Mouse (Mus musculus) left cerebral cortex, postnatal 36 days (tissue): ENCODE results near the gene Shkbp1. TPM values are rescaled to one million over a fixed set of nuclear protein-coding genes. Genes with fewer than 3 reads are reported as not detected.

Experiments used
- DNase-seq, 2 experiments: peaks; one replicate each; pipeline ENCODE4 v3.0.0; 2021 to 2022; ENCODE audit warnings: low spot score in 2 of 2, mixed read lengths in 1 of 2
- intact Hi-C: fragments of 180-260 bp; cut with DNase I; formaldehyde crosslinking; loops from one replicate; pipeline ENCODE4 v1.15.1; 2025
- total RNA-seq, 2 experiments: library from RNA; stranded (reverse); gene quantifications; 2 replicates each; pipeline ENCODE4 v1.2.3; 2021

Gene Shkbp1
- total RNA-seq, 2 experiments from 2014 or later, result 12.4 to 35.7 TPM

DNA sequence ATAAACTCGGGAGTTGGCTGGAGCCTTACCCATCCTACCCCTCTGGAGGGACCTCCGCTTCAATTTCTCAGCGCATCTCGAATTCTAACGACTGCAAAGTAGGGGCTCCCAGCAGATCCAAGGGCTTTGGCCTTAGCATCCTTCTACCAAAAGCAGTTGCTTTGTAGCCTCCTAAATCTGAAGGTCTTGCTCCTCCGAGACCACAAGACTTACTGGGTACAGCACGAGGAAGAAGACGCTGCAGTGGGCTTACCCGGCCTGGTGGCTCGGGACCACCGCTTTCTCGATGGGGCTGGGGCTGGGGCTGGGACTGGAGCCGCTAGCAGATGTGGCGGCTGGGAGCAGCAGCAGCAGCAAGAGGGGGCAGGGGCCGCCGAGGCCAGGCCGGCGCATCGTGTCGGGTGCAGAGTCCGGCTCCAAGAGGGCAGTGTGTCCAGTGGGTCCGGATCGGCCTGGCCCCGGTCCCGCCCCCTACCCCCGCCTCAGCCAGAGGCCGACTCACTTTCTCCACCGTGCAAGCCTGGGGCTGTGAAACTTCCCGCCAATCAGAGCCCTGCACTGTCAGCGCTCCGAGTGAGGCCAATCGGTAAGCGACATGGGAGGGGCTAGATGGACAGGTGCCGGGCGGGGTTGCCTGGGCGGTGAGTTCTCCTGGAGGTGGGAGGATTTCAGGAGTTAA is 18.5 kb downstream of the Shkbp1 start, which contains the start of gene Ltbp4:
Ltbp4 (minus strand) TSS at position 518 of the 679 bp plus-strand sequence.
- intact Hi-C loops, result loop anchor here (5.0 to 10.0 kb wide), 4 partner anchors 45 to 190 kb away; partner anchors contain the start of genes Blvrb, Sertad1 and Sptbn4
- no peak for DNase-seq

DNA sequence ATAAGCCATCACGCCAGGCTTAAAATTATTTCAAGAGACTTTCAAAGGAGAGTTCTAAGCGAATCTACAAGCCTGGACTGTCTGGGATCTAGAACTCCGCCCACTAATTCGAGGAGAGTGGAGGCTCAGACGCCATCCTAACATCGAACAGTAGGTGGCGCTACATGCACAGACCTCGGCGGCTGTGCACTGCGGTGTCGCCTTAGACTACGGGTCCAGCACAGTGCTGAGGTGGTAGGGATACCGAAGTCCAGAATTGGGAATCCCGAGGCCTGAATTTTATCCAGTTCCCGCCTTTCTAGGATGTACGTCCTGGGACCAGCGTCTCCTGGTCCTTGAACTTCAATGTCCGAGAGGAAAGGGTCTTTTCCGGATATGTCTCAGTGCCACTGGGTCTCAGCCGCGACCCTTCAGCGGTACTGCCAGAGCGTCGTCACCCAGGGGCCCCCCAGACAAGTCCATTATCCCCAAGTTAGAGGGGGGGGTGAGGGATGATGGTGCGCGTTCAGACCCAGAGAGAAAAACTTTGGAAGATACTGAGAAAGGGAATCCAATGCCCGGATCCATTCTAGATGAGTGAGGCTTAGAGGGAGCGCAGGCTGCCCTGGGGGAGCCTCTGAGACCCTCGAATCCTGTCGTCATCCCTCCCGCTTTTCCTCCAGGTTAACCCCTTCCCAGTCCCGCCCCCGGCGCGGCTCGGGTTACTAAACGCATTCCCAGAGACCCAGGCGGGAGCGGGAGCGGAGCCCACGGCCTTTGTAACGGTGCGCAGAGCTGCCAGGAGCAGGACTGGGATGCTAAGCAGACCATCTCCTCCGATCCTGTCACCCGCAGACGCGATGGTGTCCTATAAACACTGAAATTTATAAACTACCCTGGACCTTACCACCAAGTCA is 19.6 kb downstream of the Shkbp1 start:
- peak; percentile 89 to 91 for DNase-seq
- intact Hi-C loops, result loop anchor here (5.0 to 10.0 kb wide), 4 partner anchors 46 to 191 kb away; partner anchors contain the start of genes Blvrb, Sertad1 and Sptbn4

DNA sequence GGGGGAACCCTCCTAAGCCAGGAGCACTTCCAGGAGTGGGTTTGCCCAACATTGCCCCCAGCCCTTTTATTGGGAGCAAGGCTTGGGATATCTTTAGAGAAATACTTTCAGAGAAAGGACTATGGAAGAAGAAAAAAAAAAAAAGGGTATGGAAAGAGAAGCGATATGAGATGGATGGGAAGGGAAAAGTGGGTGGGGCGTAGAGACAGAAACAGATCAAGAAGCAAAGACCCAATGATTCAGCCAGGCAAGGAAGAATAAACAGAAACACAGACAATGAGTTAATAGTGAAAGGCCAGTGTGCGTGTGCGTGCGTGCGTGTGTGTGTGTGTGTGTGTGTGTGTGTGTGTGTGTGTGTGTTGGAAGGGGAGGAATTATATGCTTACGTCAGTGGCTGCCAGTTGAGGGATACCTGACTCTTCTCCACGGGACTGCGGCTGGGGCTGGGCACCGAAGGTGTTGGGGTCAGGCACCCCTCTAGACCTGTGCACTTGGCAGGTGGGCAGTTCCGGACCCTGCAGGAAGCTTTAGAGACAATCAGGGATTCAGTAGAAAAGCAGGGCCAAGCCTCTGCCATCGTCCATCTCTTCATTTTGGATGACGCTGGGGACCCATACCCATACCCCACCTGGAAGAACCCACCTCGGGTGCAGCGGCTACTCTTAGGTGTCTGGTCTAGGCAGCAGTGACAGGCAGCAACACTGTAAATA is 20.7 kb downstream of the Shkbp1 start:
- no peak for DNase-seq
- intact Hi-C loops, result loop anchor here (5.0 to 10.0 kb wide), 4 partner anchors 47 to 192 kb away; partner anchors contain the start of genes Blvrb, Sertad1 and Sptbn4

DNA sequence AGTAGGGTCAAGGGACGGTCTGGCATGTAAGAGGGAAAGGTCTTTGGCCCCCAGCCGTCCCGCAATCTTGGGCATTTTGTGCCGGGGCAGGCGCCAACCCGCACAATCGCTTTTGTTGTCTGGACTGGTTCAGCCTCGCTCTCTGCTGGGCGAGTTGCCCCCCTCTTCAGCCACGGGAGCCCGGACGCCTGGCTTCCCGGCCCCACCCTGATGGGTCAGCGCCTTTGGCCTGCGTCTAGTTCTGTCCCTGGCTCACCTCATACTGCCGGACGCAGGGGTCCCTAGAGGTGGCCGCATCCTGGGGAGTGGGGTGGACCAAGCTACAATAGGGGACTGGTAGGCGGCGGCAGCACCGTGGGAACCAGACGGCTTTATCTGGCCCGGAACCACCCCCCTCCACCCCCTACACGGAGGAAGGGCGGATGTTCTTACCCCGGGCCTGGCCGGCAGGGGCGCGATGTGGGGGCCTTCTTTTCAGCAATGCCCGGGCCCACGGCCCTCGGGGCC is 21.4 kb downstream of the Shkbp1 start:
- DNase-seq, result no peak
- intact Hi-C loops, result loop anchor here (10.0 kb wide), 1 partner anchor 150 kb away; the partner anchor contains the start of gene Sertad1

DNA sequence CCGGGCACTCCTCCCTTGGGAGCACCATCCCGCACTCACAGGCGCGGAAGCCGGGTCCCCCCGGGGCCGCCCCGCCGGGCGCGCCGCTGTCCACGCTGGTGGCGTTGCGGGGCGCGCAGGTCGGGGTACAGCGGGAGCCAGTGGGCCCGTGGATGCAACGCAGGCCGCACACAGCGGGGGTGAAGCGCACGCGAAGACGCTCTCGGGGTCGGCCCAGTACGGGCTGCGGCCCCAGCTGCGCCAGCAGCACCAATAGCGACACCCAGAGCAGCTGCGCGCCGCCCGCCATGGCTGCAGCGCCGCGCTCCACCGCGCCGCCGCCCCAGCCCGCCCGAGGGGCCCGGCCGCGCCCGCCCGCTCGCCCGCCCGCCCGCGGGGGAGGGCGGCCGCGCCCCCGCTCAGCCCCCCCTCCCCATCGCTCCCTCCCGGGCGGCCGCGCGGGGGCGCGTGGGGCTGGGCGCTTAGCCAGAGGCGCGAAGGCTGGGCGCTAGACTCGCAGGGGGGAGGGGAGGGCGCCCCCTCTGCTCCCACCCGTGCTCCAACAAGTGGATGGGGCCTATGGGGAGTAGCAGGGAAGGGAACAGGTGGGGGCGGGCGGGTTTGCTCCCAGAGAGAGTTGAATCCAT is 22.4 kb downstream of the Shkbp1 start:
- intact Hi-C loops, result loop anchor here (1.0 to 10.0 kb wide), 2 partner anchors 34 to 151 kb away; partner anchors contain the start of gene Sertad1
- no peak for DNase-seq

DNA sequence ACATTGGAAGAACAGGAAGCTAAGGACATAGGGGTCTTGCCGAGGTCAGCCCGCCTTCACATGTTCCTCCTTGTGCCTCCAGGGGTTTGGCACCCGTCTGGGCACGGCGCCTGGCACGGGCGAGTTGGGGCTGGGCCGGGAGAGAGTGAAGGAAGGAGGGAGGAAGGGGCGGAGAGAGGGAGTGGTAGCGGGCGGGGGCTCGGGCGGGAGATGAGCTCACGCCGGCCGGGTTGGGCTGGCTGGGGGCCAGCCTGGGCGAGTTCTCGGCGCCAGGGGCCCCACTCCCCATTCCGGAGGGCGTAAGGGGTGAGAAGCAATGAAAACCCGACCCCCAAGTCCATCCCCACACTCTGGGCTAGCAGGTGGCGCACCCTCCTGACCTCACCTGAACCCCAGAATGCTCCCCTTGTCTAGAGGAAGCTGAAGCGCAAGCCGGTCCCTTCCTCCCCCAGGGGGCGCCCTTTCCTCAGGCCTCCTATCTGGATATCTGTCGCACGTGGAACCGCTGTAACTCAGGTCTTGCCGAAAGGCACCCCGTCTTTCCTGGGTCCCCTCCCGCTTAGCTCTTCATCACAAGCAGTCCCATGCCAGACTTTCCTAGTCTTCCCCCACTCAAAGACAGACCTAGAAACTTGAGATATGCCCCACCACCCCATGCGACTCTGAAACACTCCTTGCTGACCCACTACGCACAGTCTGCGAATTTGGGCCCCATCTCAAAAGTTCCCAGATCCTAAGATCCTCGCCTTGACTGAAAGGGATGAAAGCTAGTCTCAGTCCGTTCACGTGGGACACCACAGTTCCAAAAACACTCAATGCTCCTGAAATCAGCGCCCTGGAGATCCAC is 23.2 kb downstream of the Shkbp1 start:
- DNase-seq, result peak; percentile 68 to 83
- intact Hi-C loops, result loop anchor here (1.0 to 10.0 kb wide), 2 partner anchors 35 to 152 kb away; partner anchors contain the start of gene Sertad1

DNA sequence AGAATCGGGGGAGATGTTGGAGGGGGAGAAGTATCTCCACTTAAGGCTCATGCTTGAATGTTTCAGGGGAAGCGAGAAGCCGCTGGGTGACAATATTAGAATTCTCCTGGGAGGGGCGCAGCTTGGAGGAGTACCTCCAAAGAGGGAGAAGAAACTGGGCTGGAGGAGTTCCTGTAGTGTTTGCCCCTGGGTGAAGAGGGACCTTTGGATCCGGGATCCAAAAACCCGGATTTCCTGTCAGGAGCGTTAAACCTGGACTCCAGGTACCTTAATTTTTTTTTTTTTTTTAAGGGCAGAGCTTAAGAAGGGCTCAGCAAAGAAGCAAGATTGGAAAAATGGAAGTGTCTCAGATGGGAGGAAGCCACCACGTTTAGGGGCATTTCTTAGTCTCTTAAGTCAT is 24.0 kb downstream of the Shkbp1 start:
- intact Hi-C loops, result loop anchor here (10.0 kb wide), 1 partner anchor 153 kb away; the partner anchor contains the start of gene Sertad1
- no peak for DNase-seq

DNA sequence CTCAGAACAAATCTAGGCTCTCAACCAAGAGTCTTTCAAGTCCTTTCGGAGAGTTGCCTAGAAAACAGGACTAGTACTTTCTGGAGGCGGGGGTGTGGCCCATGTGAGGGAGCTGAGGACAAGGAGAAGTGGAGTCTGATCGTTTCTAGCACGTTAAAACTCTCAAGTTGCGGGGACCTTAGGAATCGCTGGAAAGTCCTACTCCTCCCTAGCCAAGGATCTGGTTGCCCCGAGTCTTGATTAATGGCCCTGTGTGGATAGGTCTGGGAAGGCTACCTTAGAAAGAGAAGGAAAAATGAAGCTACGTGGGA is 24.3 kb downstream of the Shkbp1 start:
- DNase-seq, result peak in 1 of 2 experiments; percentile 42

DNA sequence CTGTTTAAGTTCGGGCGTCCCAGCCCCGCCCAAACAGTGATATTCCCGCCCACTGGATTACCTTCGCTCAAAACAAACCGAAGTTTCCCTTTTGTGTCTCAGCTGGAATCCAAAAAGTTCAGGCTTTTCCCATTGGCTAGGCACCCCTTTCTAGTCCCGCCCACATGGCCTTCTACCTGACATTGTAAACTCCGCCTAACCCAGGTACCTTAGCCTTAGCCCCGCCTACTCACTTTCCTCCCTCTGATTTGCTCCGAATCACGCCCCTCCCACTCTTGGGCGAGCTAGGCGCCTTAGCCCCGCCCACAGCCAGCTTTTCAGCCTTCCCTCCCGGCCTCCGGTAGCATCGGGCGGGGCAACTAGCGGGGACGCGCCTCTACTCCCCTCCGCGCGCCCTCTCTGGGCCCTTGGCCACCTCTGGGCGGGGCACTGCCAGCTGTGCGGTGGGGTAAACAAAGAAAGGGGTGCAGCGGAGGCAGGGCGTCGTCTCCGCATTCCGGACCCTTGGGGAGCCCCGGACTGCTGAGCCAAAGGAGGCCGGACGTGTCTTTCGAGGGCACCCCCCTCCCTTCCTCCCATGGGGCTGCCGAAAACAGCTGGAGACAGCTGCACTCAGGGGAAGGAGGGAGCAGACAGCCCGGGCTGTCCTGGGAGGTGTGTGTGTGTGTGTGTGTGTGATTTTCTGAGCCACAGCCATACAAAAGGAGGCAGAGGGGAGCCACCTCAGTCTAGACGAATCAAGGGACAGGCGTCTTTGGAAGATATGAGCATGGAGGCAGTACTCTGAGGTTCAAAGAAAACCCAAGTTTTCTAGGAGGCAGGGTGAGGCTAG is 24.9 kb downstream of the Shkbp1 start:
- DNase-seq, result peak in 1 of 2 experiments; percentile 52

More for the DNA sequence above, 24.3 kb downstream of the Shkbp1 start:
- intact Hi-C loops, result loop anchor here (10.0 kb wide), 1 partner anchor 153 kb away; the partner anchor contains the start of gene Sertad1

DNA sequence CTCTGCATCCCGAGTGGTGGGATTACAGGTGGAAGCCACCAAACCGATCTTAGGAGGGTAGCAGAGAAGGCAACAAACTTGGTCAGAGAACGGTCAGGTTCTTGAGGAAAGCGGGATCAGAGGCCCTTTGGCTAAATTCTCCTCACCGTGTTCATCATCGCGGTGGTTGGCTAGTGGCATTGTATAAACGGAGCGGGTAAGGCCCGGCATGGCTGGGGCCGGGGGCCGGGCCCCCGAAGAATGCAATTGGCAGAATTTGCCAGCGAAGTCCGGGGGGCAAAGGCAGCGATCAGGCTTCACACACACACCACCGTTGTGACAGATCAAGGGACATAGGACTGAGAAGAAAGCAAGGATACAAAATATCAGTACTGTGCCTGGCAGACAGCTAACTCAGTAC is 25.8 kb downstream of the Shkbp1 start:
- intact Hi-C loops, result loop anchor here (1.0 to 10.0 kb wide), 2 partner anchors 28 to 155 kb away; partner anchors contain the start of gene Sertad1
- no peak for DNase-seq

More for the DNA sequence above, 24.9 kb downstream of the Shkbp1 start:
- intact Hi-C loops, result loop anchor here (10.0 kb wide), 1 partner anchor 154 kb away; the partner anchor contains the start of gene Sertad1

DNA sequence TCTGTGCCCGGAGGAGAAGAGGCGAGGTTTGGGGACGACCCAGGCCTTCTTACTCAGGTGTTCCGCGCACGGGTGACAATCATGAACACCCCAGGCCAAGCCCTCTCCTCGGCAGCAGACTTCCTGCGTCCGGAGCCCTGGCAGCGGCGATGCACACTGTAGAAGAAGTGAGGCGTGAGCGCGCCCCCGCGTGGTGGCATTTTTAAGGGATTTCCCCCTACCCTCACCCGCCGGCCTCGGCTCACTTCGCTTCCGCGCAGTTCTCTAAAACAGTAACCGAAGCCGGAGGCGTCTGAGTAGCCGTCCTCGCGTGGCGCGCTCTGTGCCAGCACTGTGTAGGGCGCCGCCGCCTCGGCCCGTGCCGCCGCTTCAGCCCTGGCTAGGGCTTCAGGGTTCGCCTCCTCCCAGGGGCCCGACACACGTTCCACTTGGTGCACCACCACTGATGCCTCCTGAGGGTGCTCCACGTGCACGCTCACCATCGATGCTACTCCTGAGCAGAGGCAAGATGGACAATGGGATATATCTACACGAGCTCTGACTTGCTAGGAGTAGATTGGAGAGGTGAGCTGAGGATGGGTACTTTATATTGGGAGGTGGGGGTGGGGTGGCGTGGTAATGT is 26.4 kb downstream of the Shkbp1 start:
- peak; percentile 67 to 73 for DNase-seq
- intact Hi-C loops, result loop anchor here (1.0 kb wide), 1 partner anchor 27 kb away; no protein-coding TSS in a partner anchor

DNA sequence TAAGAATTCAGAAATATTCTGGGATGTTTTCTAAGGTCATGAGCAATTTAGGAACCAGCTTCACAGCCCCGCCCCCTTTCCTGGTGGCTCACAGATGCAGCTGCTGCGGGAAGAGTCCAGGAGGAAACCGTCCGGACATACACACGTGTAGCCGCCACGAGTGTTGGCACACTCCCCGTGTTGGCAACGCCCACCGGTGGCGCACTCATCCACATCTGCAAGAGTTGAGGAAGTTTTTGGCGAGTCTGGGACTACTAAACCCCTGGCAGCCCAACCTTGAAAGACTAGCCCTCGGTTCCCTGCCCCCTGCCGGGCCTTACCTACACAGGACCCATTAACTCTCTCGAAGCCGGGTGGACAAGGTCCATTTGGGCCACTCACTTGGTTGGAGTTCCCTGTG is 27.2 kb downstream of the Shkbp1 start:
- DNase-seq, result no peak
- intact Hi-C loops, result loop anchor here (1.0 kb wide), 1 partner anchor 26 kb away; no protein-coding TSS in a partner anchor

DNA sequence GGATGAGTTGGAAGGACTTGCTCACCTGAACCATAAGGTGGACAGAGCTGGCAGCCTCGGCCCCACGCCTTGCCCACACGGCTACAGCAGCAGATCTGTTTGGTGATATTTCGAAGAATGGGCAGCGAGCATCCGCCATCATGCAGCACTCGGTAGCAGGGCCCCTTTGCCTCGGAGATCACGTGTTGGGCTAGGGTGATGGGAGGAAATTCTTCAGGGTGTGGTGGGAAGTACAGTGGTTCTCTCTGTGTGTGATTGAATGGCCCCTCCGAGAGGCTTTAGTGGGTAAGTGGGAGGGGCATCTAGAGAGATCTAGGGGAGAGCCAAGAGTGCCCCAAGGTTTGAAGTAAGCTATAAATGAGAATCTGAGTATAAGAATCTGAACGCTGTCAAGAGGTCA is 27.7 kb downstream of the Shkbp1 start:
- no peak for DNase-seq
- intact Hi-C loops, result no loop called here

DNA sequence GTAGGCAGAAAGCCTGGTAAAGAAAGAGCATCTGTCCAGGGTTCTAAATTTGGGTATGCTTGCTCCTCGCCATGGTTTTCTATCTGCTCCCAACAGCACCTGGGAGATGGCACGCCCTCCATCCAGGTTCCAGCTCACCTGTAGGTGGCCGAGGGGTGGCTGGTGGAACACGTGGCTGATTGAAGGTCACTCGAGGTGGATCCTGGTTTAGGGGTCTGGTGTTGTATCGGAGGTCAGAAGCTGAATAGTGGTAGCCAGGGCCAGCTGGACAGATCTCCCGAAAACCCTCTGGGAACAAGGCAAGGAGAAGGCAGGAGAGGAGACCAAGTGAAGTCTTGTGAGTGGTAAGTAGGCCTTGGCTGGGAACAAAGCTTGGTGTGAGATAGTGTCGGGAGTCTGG is 28.3 kb downstream of the Shkbp1 start:
- DNase-seq, result no peak
- intact Hi-C loops, result no loop called here

DNA sequence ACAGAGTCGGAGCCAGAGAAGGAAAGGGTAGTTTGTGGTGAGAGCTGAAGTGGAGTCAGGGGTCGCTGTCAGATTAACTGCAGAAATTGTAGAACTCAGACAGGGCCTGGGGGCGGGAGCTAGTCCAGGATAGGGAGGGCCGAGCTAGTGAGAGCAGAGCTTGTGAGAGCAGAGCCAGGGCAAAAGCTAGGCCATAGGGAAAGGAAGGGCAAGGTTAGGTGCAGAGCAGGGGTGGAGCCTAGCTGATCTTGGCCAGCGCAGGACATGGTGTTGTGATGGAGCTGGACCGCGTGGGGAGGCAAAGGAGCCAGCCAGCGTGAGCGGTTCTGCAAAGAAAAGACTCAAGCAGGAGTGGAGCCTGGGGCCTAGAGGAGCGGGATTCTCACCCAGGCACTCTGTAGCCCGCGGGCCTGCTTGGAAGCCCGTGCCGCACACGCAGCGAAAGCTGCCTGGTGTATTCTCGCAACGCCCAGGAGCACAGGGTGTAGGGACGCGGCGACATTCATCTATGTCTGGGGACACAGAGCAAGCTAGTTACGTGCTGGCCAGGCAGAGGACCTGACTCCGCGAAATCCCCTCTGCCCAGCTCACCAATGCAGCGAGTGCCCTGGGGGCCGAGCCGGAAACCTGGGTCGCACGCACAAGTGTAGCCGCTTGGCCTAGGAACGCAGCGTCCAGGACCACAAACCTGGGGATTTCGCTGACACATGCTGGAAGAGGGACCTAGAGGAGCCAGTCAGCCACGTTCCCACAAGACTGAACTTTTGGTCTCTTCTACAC is 29.5 kb downstream of the Shkbp1 start:
- DNase-seq, result no peak
- intact Hi-C loops, result no loop called here

DNA sequence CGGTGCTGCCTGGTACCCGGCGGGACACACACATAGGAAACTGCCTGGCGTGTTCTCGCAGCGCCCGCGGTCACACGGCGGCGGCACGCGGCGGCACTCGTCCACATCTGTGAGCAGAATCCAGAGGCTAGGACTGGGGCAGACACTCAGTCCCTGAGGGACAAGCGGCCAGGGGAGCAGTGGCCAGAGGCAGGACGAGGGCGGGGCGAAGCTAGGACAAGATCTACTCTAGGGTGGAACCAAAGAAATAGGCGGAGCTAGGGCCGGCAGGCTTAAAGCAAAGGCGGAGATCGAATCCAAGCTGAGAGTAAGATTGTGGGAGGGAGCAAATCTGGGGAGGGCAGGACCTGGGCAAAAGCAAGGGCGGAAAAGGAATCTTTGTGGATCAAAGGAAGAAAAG is 30.1 kb downstream of the Shkbp1 start:
- intact Hi-C loops, result no loop called here
- no peak for DNase-seq
